Mouse (Mus musculus) regulatory T cell (primary cell): ENCODE measurements around the gene C77080.

Source experiments
- in situ Hi-C: fragments of 300-600 bp; cut with MboI, MseI; formaldehyde crosslinking; loops from one replicate; pipeline ENCODE4 v1.15.1; 2025; ENCODE audit warnings: high pct_unique_total_duplicates

C77080 gene

DNA sequence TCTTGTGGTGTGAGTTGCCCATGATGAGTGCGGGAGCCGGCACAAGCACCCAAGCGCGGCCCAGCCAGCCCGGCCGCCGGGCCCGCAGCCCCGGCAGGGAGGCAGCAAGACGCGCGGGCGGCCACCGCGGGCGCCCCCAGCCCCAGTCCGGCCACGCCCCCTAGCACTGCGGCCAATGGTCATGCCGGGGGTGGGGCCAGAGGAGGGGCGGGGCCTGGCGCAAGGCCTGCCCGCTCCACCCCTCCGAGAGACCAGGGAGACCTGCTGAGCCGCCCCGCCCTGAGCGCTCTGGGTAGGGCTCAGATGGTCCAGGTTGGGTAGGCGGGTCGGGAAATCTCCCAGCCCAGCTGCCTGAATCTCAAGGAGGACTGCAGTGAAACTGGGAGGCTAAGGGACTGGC lies 22.1 kb downstream of the C77080 start:
- in situ Hi-C loops = no loop called here

DNA sequence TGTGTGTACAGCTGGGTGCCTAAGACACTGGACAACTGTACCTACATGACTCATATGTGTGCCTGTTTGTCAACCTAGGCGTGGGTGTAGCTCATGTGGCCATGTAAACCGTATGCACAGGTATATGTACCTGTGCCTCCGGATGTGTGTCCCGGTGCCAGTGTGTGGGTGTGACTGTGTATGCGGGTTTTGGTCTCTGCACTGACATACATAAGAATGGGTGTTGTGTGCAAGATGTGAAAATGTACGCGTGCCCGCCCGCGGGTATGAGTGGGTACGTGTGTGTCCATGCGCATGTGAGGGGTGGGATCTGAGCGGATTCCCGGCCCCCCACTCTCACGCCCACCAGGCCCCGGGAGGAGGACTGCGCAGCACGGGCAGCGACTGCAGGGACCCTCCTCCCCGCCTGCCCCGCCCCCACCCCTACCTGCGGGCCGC lies 22.6 kb downstream of the C77080 start:
- in situ Hi-C loops = no loop called here

DNA sequence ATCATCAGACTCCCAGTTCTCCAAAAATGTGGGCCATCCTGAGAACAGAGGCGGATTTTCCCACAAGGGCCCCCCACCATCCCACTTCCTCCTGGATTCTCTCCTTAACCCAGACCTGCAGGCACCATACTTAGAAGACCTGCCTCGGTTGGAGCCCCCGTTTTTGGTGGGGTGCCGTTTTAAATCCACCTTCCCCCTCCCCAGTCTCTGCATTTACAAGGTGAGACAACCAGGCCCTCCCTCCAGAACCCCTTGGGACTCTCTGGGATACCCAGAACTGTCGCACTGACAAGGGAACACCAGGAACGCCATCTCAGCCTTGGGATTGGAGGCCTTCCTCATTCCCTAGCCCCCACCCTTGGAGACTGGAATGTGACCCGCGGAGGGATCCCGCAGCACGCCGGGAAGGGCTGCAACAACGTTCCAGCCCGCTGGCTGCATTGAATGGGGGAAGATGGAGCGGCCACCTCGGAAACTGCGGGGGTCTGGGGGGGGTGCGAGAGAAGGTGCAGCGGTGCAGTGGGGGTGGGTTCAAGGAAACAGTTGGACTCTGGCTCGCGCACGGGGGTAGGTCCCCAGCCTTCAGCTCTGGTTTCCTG lies 23.3 kb downstream of the C77080 start:
- in situ Hi-C loops = no loop called here

DNA sequence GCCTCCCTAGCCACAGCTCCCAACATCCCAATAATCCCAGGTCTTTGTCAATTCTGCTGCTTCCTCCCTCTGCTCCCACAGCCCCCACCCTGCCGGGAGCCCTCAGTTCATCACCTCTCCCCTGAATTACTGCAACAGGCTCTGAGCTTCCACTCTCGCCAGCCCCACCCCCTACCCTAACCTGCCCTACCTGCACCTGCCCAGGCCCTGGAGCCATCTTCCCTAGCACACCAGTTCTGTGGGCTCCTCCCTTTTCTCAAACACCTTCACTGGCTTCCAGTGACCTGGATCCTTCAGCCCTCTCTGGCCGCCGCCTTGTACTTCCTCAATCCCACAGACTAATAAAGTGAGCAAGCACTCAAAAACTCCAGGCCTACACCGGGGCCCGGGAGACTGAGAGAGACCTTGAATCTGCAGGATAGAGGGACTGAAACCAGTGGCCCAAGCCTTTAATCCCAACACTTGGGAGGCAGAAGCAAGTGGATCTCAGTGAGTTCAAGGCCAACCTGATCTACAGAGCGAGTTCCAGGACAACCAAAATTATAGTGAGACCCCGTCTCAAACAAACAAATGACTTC lies 24.9 kb downstream of the C77080 start:
- in situ Hi-C loops = no loop called here

DNA sequence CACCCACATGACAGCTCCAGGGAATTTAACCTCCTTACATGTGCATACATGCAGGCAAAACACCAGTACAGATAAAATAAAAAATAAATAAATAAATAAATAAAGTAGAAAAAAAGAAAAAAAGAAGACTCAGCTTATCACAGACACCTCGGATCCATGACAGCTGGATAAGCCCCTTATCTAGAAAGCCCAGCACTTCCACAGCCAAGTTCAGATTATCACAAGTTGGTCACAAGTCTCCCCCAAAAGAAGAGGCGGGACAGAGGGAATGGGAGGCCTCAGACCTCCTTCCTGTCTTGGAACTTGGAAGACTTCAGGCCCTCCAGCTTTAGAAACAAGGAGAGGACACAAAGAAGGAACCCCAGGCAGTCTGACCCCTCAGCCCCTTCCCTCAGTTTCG lies 26.1 kb downstream of the C77080 start:
- in situ Hi-C loops = no loop called here

DNA sequence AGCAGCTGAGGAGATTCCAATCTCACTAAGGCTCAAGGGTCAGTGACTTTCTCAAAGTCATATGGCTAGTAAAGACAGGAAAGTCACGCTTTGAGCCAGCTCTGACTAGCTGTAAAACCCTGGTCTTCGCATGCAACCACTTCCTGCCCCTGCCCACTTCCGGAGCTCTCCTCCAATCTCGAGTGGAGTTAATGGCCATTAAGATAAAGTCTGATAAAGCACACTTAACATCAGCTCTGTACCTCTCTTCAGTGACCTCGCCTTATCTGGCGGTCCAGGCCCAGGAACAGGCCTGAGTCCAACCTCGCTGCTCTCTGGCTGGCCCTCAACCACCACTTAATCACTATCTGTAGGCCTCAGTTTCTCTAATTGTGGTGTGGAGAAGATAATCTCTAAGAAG lies 26.7 kb downstream of the C77080 start:
- in situ Hi-C loops = no loop called here

DNA sequence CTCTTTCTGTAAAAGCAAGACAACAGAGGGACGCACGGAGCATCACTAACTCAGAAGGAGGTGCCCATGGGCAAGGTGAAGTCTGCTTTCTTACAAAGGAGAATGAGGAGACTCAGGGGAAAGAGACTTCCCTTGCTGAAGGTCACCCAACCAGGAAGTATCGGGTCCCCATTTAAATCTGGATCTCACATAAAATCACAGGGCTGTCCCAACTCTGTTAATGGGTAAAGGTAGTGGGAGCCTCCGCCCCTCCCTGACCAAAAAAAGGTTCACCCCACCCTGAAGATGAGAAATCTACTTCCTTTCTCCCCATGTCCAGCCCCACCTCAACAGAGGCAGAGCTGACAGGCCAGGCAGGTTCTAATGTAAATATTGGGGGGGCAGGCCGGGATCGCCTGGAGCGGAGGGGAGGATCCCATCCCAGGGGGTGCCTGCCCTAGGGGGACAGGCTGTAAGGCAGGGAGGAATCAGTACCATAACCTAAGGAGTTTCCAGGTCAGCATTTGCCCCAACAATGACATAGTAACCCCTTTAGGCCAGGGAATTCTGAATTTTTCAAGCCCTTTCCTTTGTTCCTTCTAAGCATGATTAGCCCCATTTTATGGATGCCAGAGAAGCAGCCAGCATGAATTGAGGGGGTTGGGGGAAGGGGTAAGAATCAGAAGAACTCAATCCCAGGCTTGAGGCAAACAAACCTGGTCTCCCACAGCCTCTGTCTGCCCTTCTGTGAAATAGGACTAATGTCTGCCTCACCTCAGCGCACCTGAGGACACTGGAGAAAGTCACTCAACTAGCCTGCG lies 28.4 kb downstream of the C77080 start:
- in situ Hi-C loops = no loop called here

DNA sequence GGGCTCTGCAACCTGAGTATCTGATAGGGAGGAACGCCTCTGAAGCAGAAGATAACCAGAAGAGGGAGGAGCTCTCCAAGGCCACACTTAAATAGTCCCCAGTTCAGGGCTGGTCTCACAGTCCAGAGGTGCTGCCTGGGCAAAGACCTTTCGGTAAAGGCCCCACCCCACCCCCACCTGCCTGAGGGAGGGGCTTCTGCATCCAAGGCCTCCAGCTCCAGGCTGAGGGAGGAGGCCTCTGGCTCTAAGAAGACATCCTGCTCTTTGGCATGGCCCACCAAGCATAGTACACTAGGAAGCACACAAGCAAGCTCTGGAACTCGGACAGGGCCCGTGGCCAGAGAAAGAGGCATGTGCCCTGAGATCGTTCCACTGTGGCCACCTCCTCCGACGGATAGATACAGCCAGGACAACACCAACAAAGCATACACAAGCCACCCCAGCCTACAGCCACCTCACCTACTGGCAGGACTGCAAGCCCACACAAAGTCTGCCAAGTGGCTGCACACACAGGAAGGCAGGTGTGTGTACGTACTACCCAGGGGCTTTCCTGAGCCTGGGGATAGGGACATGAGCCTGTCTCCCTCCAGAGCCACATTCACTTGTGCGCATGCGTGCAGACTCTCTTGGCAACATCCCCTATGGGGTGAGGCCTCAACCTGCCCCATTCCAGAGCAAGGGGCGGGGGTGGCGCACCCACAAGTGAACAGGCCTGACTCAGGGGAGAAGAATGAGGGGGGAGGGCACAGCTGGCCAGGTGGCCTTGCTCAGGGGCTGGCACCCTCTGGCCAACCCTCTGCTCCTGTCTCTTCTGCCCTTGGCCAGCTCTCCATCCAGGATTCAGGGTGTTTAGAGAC lies 29.4 kb downstream of the C77080 start:
- in situ Hi-C loops = no loop called here

DNA sequence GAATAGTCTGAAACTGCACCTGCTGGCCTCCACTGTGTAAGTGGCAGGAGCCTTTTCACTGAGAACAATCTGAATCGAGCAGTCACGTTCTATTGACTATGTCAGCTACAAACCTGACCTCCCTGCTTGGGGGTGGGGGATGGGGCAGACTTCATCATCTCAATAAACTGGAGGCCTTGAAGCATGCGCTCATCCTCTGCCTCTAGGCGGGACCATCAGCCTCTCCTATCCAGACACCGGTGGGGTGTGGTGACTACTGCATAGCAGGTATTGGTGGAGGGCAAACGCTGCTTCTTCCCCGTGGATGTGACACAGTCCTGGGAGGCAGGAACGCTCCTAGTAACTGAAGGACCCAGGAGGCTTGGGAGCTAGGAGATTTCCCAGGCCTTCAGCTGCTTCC lies 30.3 kb downstream of the C77080 start:
- in situ Hi-C loops = no loop called here

DNA sequence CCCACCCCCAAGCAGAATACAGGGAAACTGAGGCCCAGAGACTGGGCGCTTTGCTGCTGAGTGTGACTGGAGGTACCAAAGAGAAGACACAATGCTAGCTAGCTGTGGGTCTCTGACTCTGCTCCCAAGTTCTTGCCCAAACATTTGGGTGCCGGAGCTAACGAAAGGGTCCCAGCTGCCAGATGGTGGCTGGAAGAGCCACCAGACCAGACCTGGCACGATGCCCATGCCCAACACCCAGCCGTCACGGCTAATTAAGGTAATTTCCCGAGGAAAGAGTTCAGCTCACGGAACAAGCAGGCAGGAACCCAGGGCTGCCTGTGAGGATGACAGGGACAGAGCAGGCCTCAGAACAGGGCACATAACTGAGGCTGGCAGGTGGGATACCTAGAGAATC lies 33.2 kb downstream of the C77080 start:
- in situ Hi-C loops = no loop called here

DNA sequence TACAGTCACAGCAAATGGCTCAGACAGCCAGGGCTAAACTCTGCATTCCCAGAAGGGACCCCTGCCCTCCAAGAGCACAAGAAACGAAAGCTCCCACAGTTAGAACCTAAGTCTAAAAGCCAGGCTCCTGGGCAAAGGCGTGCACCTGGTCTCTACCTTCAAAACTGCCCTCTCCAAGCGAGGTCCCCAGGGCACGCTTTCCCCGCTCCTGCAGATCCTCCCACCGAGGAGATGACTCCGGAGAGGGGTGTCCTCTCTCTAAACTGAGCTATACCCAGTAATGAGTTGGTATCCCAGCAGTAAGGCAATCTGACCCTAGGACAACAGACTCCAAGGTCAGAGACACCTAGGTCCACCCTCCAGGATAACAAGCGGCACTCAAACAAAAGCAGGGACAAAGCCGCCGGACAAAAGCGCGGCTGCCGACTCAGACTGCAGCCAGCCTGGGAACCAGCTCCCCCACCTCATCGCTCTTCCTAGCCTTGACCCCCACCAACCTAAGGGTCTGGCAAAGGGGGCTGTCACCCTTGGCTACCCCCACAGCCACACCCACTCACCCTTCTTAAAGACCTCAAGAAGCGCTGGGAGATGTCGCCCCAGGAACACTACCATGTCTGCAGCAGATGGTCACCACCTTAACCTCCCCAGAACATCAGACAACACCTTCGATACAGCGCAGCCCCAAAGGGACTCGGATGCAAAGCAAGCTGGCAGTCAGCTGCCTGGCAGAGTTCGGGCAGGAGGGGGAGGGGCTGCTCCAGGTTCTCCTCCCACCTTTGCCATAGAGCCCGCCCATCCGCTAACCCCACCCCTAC lies 33.8 kb downstream of the C77080 start:
- in situ Hi-C loops = no loop called here

DNA sequence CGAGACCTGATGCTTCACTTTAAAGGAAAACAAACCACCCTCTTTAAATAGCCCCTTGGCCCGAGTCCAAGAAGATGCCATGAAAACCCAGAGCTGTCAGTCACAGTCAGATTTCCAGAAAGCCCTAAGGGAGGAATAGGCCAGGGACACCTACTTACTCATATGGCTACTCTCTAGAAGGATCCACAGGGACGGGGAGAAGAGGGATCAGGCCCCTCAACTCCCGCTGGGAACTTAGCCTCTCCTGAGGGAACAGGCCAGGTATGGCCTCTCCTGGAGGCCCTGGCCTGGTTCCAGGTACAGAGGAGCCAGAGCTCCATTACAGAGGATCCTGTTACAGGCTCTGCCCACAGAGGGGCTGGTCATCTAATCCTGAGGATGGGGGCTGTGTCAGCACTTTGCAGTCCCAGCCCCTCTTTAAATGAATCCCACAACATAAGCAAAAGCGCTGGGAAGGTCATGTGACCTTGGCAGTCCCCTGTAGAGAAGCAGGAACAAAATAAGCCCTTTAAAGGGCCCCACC lies 34.7 kb downstream of the C77080 start:
- in situ Hi-C loops = no loop called here

DNA sequence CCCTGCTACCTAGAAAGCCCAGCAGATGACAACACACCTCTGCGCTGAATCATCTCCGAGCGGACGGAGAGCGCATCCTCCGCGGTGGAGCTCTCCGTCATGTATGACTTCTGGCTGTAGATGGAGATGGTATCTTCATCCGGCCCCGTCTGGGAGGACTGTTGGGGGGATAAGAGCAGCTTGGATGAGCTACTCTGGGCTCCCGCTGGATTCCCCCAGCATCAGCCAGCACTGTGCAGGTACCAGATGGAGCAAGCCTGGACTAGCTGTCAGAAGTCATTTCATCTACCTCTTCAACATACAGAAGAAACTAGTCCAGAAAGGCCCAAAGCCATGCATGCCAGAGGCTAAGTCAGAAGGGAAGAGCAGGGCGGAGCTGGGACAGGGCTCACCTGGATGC lies 35.9 kb downstream of the C77080 start:
- in situ Hi-C loops = no loop called here

DNA sequence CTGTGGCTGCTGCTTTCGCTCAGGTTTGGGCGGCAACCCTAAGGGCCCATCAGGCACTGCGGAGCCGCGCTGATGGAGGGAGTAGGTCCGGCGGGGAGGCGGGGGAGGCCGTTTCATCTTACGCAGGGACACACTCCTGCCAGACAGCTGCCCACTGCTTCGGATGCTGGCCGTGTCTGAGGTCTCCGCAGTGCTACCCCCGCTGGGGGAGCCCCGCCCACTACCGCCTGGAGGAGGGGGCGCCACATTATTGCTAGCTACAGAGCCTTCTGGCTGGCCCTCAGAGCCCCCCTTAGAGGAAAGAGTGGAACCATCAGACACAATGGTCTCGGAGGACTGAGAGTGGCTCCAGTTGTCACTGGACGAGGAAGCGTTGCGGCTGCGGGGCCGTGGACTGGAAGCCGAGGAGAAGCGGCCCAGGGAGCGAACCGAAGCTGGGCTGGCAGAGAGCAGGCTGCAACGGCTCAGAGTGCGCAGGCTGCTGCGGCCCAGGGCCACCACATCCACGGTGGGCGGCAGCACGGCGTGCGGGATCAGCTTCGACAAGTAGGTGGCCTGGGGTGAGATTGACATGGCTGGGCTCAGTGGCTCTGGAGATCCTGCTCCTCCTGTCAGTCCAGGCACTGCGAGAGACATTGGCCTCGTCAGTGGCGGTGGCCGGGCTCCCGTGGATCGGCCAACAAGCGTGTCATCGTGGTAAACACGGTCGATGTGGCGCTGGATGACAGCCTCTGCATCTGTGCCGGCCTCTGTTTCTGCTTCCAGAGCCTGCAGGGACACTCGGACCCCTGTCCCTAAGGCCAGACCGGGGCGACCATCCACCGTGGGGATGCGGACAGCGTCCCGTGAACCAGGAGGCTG lies 37.6 kb downstream of the C77080 start:
- in situ Hi-C loops = no loop called here

DNA sequence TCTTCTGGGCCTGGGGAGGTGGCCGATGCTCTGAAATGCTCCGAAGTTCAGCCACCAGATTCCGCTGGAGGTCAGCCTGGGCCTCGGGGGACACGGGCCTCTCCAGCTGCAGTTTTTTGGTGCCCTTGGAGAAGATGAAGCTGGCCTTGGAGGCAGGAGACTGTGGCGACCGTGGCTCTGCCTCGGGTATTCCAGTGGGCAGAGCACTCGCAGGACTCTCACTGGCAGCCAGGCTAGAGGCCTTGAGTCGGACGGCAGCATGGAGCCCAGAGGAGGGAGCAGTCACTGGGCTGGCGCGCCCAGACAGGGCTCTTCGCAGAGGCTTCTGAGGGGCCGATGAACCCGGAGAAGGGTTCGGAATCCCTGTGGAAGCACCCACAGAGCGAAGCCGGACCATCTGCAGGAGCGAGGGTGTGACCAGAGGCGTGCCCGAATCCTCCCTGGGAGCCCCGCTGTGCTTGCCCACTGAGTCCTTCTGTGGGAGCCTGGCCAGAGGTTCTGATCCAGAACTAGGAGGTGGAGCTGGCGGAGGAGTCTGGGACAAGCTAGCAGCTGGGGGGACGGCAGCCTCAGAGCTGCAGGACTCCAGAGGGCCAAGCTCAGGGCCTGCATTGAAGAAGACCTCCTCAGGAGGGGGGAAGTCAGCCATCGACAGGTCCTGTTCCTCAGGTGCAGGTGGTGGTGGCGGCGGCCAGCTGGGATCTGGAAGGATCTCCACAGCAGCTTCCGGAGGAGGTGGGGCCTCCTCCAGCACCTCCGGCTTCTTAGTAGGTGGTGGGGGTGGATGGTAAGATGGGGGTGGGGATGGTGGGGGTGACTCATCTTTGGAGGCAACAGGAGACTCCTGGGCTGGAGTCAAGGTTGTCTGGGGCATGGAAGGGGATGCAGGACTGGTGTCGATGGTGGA lies 38.9 kb downstream of the C77080 start:
- in situ Hi-C loops = no loop called here

DNA sequence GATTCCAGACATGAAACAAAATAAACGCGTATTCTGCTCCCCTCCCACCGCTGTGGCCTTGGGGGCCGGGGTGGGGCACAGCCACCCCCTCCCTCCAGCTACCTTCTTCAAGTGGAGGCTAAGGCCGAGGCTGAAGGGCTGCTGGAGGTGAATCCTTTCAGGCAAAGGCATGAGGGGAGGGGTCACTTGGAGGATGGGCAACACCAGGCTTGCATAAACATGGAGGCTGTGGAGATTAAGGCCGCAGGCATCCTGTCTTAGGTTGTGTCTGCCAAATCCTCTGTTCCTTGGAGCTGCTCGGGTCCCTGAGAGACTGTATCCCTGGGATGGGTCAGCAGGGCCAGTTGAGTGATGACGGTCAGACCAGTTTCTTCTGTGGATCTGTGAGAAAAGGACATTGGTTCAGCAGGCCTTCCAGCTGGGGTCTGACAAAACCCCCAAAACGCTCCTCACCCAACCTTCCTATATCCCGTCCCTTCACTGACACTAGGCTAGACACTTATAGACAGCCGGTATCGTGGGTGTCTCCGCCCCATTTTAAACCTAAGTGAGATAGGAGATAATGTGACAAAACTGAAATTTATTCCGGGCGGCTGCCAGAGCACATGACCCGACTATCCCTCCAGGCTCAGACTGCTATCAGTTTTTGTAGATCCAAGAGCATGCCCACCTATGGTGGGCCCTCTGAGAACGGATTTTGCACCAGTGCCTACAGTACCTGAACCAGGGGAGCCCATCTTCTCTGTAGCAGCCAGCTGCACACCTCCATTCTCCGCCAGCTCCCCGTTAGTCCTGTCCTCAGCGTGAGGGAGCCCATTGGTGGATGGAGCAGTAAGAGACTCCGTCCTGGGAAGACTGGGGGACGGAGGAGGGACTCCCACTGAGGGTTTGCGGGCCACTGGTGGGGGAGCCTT lies 39.9 kb downstream of the C77080 start:
- in situ Hi-C loops = no loop called here

DNA sequence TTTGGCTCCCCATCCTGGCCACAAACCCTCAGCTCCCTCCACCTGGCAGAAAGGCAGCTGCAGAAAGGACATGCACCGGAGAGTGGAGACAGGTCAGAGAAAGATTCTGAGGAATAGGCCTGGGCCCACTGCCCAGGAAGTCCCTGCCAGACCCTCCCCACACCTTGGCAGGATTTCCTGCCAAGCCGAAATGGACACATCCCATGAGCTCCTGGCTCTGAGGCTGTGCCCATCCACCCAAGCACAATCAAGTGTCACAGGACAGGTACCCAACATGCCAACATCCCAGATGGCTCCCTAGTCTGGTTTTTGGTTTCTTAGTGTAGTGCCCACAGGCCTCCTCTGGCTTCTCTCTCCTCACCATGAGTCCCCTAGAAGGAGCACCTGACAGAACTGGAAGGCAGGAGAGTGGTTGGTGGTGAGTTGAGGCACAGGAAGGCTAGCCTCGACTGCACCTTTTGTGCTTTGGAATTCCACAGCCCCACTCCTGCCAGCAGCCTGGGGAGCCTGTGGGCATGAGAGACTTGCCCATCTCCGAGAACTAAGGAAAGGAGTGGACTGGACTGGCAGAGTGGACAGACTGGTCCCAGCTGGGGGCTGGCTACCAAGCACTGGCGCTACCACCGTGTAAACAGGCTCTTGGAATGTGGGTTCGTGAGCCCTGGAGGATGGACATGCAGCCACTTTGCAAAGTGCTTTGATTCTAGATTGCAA lies 40.7 kb downstream of the C77080 start:
- in situ Hi-C loops = no loop called here
